Mouse (Mus musculus): Measurements from ENCODE around the gene Sprr4. TPM values are rescaled to one million over a fixed set of nuclear protein-coding genes. Genes with fewer than 3 reads are reported as not detected.

Gene Sprr4
- polyA plus RNA-seq, 1 experiment from 2014 or later, result not detected

DNA sequence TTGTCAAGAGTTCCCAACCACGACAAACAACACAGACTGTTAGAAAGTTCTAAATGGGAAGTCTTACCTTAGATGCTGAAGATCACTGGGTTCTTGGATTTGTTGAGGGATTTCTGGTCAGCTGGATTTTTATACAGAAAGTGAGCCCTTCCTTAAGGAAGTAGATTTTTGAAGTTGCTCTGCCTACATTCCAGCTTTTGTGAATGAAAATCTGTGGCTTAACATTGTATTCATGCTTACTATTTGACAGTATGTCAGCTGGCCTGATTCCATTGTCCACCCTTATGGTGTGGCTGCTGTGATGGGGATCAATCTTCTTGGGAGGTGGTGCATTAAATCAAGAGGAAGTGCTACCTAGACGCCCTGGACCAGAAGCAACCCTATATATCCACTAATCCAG, 41.7 kb downstream of the Sprr4 start, which contains the start of gene Sprr3:
Gene Sprr3, minus strand, starts transcription at position 101 of the 400 bp plus-strand sequence.
- H3K27ac ChIP-seq (replicated peaks), result no peak within 1 kb of the TSS
- no peak within 1 kb of the TSS for H3K9ac ChIP-seq
- no peak within 1 kb of the TSS for H3K4me2 ChIP-seq
- no peaks in the 10 kb centered on the region for H3K27me3 ChIP-seq (replicated peaks)
- H3K4me3 ChIP-seq, result no peak within 1 kb of the TSS
- WGBS, result 56% methylated on average over 2 of the region's 2 CpGs
- no peaks in the 10 kb centered on the region for H3K4me1 ChIP-seq
- no peak for ATAC-seq (ENCODE audit: extremely low read depth, insufficient number of reproducible peaks, low FRiP score, low TSS enrichment)
- no peaks in the 10 kb centered on the region for H3K9me3 ChIP-seq
- H3K36me3 ChIP-seq, result no peaks in the 10 kb centered on the region

DNA sequence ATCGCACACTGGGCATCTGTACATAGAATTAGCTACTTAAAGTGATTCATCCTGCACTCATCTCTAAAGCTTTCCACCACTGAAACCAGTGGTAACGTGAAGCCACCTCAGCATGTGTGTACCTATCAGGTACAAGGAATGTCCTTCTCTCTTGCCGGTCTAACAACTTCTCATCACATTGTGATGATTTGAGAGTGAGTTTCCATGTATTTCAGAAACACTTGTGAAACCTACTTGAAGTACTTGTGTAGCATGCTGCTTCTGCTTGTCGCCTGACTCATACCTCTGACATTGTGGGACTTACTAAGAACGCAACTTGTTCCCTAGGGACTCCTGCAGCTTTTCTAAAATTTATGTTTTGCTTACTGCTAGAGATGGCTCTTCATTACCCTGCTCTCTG, 45.1 kb downstream of the Sprr4 start:
- H3K9ac ChIP-seq, result no peak overlapping the region
- no peaks in the 10 kb centered on the region for H3K9me3 ChIP-seq
- no peak overlapping the region for H3K4me2 ChIP-seq
- H3K4me1 ChIP-seq, result no peaks in the 10 kb centered on the region
- 52% methylated on average over 5 of the region's 5 CpGs for WGBS
- H3K36me3 ChIP-seq, result no peaks in the 10 kb centered on the region
- ATAC-seq (ENCODE audit: extremely low read depth, insufficient number of reproducible peaks, low FRiP score, low TSS enrichment), result no peak
- H3K4me3 ChIP-seq, result no peak overlapping the region
- H3K27ac ChIP-seq (replicated peaks), result no peak overlapping the region
- no peaks in the 10 kb centered on the region for H3K27me3 ChIP-seq (replicated peaks)

Other genes with a start within 250 kb of the Sprr4 start
- gene Sprr2a3, start 215.1 kb downstream of the Sprr4 start, polyA plus RNA-seq (2015; fragmentation: Nextera tagmentation; extraction: Ambion mirVana), result not detected in 2 replicates
- gene Sprr2b, start 183.9 kb downstream of the Sprr4 start, polyA plus RNA-seq (2015; fragmentation: Nextera tagmentation; extraction: Ambion mirVana), result not detected in 2 replicates
- gene Sprr2d, start 161.4 kb downstream of the Sprr4 start, polyA plus RNA-seq (2015; fragmentation: Nextera tagmentation; extraction: Ambion mirVana), result not detected in 2 replicates
- gene Sprr2e, start 148.3 kb downstream of the Sprr4 start, polyA plus RNA-seq (2015; fragmentation: Nextera tagmentation; extraction: Ambion mirVana), result not detected in 2 replicates
- not detected in 2 replicates for gene Sprr2f, start 135.3 kb downstream of the Sprr4 start, polyA plus RNA-seq (2015; fragmentation: Nextera tagmentation; extraction: Ambion mirVana)
- not detected in 2 replicates for gene Sprr2h, start 114.8 kb downstream of the Sprr4 start, polyA plus RNA-seq (2015; fragmentation: Nextera tagmentation; extraction: Ambion mirVana)
- gene Sprr2i, start 92.5 kb downstream of the Sprr4 start, polyA plus RNA-seq (2015; fragmentation: Nextera tagmentation; extraction: Ambion mirVana), result not detected in 2 replicates
- not detected in 2 replicates for gene Sprr2j-ps, start 82.4 kb downstream of the Sprr4 start, polyA plus RNA-seq (2015; fragmentation: Nextera tagmentation; extraction: Ambion mirVana)
- 6.5 and 6.8 TPM in 2 replicates for gene Gm9774, start 71.1 kb downstream of the Sprr4 start, polyA plus RNA-seq (2015; fragmentation: Nextera tagmentation; extraction: Ambion mirVana)
- not detected in 2 replicates for gene Sprr2k, start 67.9 kb downstream of the Sprr4 start, polyA plus RNA-seq (2015; fragmentation: Nextera tagmentation; extraction: Ambion mirVana)
- not detected in 2 replicates for gene Sprr1b, start 61.7 kb downstream of the Sprr4 start, polyA plus RNA-seq (2015; fragmentation: Nextera tagmentation; extraction: Ambion mirVana)
- not detected in 2 replicates for gene Sprr3, start 41.8 kb downstream of the Sprr4 start, polyA plus RNA-seq (2015; fragmentation: Nextera tagmentation; extraction: Ambion mirVana)
- gene Sprr1a, start 14.6 kb downstream of the Sprr4 start, polyA plus RNA-seq (2015; fragmentation: Nextera tagmentation; extraction: Ambion mirVana), result 0.19 and 0.31 TPM in 2 replicates
- not detected in 2 replicates for gene 2310046K23Rik, start 34.0 kb upstream of the Sprr4 start, polyA plus RNA-seq (2015; fragmentation: Nextera tagmentation; extraction: Ambion mirVana)
- not detected in 2 replicates for gene Ivl, start 73.2 kb upstream of the Sprr4 start, polyA plus RNA-seq (2015; fragmentation: Nextera tagmentation; extraction: Ambion mirVana)
- not detected in 2 replicates for gene Smcp, start 88.5 kb upstream of the Sprr4 start, polyA plus RNA-seq (2015; fragmentation: Nextera tagmentation; extraction: Ambion mirVana)
- gene 2210017I01Rik, start 107.0 kb upstream of the Sprr4 start, polyA plus RNA-seq (2015; fragmentation: Nextera tagmentation; extraction: Ambion mirVana), result not detected in 2 replicates
- not detected in 2 replicates for gene Lce6a, start 121.2 kb upstream of the Sprr4 start, polyA plus RNA-seq (2015; fragmentation: Nextera tagmentation; extraction: Ambion mirVana)
- gene Lce1a1, start 147.8 kb upstream of the Sprr4 start, polyA plus RNA-seq (2015; fragmentation: Nextera tagmentation; extraction: Ambion mirVana), result not detected in 2 replicates
- gene Lce1b, start 156.4 kb upstream of the Sprr4 start, polyA plus RNA-seq (2015; fragmentation: Nextera tagmentation; extraction: Ambion mirVana), result not detected in 2 replicates
- gene Lce1a2, start 169.8 kb upstream of the Sprr4 start, polyA plus RNA-seq (2015; fragmentation: Nextera tagmentation; extraction: Ambion mirVana), result not detected in 2 replicates
- gene Lce1c, start 178.8 kb upstream of the Sprr4 start, polyA plus RNA-seq (2015; fragmentation: Nextera tagmentation; extraction: Ambion mirVana), result not detected in 2 replicates
- not detected in 2 replicates for gene Lce1d, start 186.7 kb upstream of the Sprr4 start, polyA plus RNA-seq (2015; fragmentation: Nextera tagmentation; extraction: Ambion mirVana)
- gene Lce1e, start 208.6 kb upstream of the Sprr4 start, polyA plus RNA-seq (2015; fragmentation: Nextera tagmentation; extraction: Ambion mirVana), result not detected in 2 replicates
- not detected in 2 replicates for gene Lce1f, start 219.9 kb upstream of the Sprr4 start, polyA plus RNA-seq (2015; fragmentation: Nextera tagmentation; extraction: Ambion mirVana)
- not detected in 2 replicates for gene Gm38119, start 238.6 kb upstream of the Sprr4 start, polyA plus RNA-seq (2015; fragmentation: Nextera tagmentation; extraction: Ambion mirVana)

Data from heart, embryonic 13.5 days (tissue).